19 mouse cellular contexts compared by ENCODE assay signal in the genomic region with DNA sequence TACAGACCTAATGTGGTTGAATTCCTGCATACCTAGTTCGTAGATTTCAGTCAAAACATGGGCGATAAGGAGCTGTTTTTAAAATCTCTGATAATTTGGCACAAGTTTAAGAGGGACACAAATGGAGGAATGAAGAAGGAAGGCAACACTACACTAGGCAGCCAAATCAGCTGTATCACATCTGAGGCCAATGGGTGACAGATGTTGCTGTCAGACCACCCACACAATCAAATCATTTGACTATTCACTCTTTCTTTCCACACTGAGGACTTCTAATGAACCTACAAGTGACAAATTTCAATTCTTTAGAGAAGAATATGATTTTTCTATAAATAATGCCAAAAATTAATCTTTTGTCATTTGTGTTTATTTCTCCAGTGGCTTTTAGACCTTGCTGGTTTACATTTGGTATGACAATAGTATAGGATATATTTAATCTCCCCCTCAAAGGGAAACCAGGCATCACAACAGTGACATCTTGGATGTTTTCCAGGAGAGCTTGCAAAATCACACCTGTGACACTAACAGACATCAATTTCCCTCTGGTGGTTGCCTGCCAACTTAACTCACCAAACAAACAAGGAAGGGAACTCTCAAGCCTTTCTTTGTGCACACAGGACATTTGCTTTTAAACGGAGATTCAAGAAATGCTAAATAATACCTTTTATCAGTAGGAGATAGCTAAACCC.
DNase-seq lines count a peak whose midpoint lies in the region; ATAC-seq and TF ChIP-seq lines count a peak whose summit lies in the region.
"Had no signal": no experiment of that assay in that cellular context is flagged by ENCODE, and none has a peak within 500 bp of the region (broad histone marks: within the 10 kb centered on the region; RNA-seq: fewer than 3 reads in every experiment).

No protein-coding gene starts in this region.

- H3K36me3 ChIP-seq in liver, postnatal 0 days (replicated peaks; ENCODE audit: insufficient read depth, low read length): no peaks in the 10 kb centered on the region
- no peaks in the 10 kb centered on the region for H3K36me3 ChIP-seq in liver, embryonic 12.5 days
- H3K36me3 ChIP-seq: forebrain, embryonic 10.5 days; G1E; hindbrain, embryonic 12.5 days; limb, embryonic 12.5 days; liver, embryonic 15.5 days had no signal

- H3K4me2 ChIP-seq in liver, postnatal 0 days (ENCODE audit: low read depth, low read length): no peak overlapping the region
- H3K4me2 ChIP-seq in liver, embryonic 12.5 days: no peak overlapping the region
- H3K4me2 ChIP-seq: heart, embryonic 11.5 days; hindbrain, embryonic 12.5 days; limb, embryonic 12.5 days; liver, embryonic 15.5 days had no signal

- no peaks in the 10 kb centered on the region for H3K27me3 ChIP-seq in liver, postnatal 0 days (ENCODE audit: insufficient read depth, low read length)
- no peaks in the 10 kb centered on the region for H3K27me3 ChIP-seq in liver, embryonic 12.5 days (replicated peaks)
- H3K27me3 ChIP-seq: hindbrain, embryonic 12.5 days; limb, embryonic 12.5 days; liver, embryonic 15.5 days had no signal

- TF ChIP-seq EP300 in liver, postnatal 0 days (IDR thresholded peaks at IDR 0.05; ENCODE audit: low read depth): no peak

- no peaks in the 10 kb centered on the region for H3K9me3 ChIP-seq in liver, postnatal 0 days (ENCODE audit: low read length)
- no peaks in the 10 kb centered on the region for H3K9me3 ChIP-seq in liver, embryonic 12.5 days (replicated peaks)
- H3K9me3 ChIP-seq: forebrain, embryonic 10.5 days; G1E; hindbrain, embryonic 12.5 days; limb, embryonic 12.5 days; liver, embryonic 15.5 days had no signal

- no peak overlapping the region for H3K4me3 ChIP-seq in liver, postnatal 0 days (ENCODE audit: low read depth, low read length)
- no peak overlapping the region for H3K4me3 ChIP-seq in liver, embryonic 12.5 days
- H3K4me3 ChIP-seq: forebrain, embryonic 10.5 days; gastrocnemius, adult 2 months; hindbrain, embryonic 12.5 days; limb, embryonic 12.5 days; liver, embryonic 15.5 days had no signal

- TF ChIP-seq CTCF in liver, postnatal 0 days (IDR thresholded peaks at IDR 0.05; ENCODE audit: low read depth): no peak

- H3K4me1 ChIP-seq in liver, postnatal 0 days (ENCODE audit: insufficient read depth): no peaks in the 10 kb centered on the region
- no peaks in the 10 kb centered on the region for H3K4me1 ChIP-seq in liver, embryonic 12.5 days
- H3K4me1 ChIP-seq: forebrain, embryonic 10.5 days; hindbrain, embryonic 12.5 days; limb, embryonic 12.5 days; liver, embryonic 15.5 days had no signal

- ATAC-seq in liver, postnatal 0 days: peak; percentile 53; the same call in 1 of the 2 replicates
- ATAC-seq in liver, embryonic 12.5 days: no peak
- no peak for ATAC-seq in megakaryocyte progenitor cell, adult 5-6 weeks (replicated peaks; ENCODE audit: poor library complexity)

- no peak overlapping the region for H3K9ac ChIP-seq in liver, postnatal 0 days (replicated peaks)
- H3K9ac ChIP-seq in liver, embryonic 12.5 days: no peak overlapping the region
- H3K9ac ChIP-seq: hindbrain, embryonic 12.5 days; limb, embryonic 12.5 days; liver, embryonic 15.5 days had no signal

- no peak overlapping the region for H3K27ac ChIP-seq in liver, postnatal 0 days (ENCODE audit: low read depth)
- no peak overlapping the region for H3K27ac ChIP-seq in liver, embryonic 12.5 days
- H3K27ac ChIP-seq: forebrain, embryonic 10.5 days; gastrocnemius, adult 2 months; hindbrain, embryonic 12.5 days; limb, embryonic 12.5 days; liver, embryonic 15.5 days had no signal

- DNase-seq in cerebellum, adult 11-12 months: peak; percentile 17
- DNase-seq in cerebellum, adult 11 months: no peak
- DNase-seq in liver, postnatal 0 days: peak; percentile 17
- peak; percentile 0 for DNase-seq in Muller cell, postnatal 12 days (ENCODE audit: inconsistent ontology term)
- DNase-seq in cerebellum, postnatal 10 days: peak; percentile 11
- DNase-seq in spleen, postnatal 36 days (ENCODE audit: low spot score in 2 of 2): no peak
- DNase-seq: embryo, embryonic 11 days; gastrocnemius, adult 2 months; kidney, adult 9 months; kidney, postnatal 4 days; retina, postnatal 1 day had no signal

- WGBS in liver, postnatal 0 days (ENCODE audit: insufficient replicate concordance): 51% methylated on average over 3 of the region's 3 CpGs
- WGBS in liver, embryonic 12.5 days (ENCODE audit: insufficient replicate concordance): 40% methylated on average over 3 of the region's 3 CpGs

Comparison
In these comparisons a context has a peak if more than half of its experiments do, and no peak if none do; other contexts are left out.
1. DNase-seq: peak in cerebellum, adult 11-12 months (single experiment), liver, postnatal 0 days (single experiment), Muller cell, postnatal 12 days (single experiment) and cerebellum, postnatal 10 days (2 of 2); none in cerebellum, adult 11 months (single experiment) and spleen, postnatal 36 days (0 of 2).